Mouse (Mus musculus) erythroblast, embryonic 14.5 days (primary cell): ENCODE measurements around the gene 1810024B03Rik.

Experiments
- GATA1 ChIP-seq: IDR thresholded peaks from 2 replicates; pipeline ENCODE4 v1.6.1; 2012; ENCODE audit warnings: low read length, inconsistent platforms, mixed read lengths
- TAL1 ChIP-seq: IDR thresholded peaks from 3 replicates; pipeline ENCODE4 v1.6.1; 2012; ENCODE audit warnings: low read length, inconsistent platforms, mixed read lengths

DNA sequence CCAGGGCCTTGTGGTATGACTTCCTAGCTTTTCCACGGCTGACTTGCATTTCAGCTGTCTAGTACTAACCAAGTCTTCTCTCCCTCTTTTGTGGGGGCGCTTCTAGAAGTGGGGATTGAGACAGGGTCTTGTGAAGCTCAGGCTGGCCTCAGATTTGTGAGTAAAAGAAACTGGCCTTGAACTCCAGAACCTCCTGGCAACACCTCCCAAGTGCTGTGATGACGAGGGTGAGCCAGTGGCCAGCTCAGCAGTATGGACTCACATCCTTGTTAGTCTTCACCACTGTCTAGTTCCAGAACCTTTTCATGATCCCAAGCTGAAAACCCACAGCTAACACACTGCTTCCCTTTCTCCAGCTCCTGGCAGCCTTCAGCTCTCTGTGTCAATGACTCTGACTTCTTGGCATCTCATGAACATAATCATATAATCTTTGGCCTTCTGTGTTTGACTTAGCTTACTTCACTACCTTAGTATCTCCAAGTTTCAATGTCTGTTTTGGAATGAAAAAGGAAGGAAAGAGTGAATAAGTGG is 46.6 kb upstream of the 1810024B03Rik start:
- no peak for TF ChIP-seq GATA1
- TF ChIP-seq TAL1 = no peak
